10 mouse cellular contexts compared by ENCODE assay signal in genomic region chr11:45103498-45104336, GRCm38 (mm10).
DNase-seq lines count a peak whose midpoint lies in the region; ATAC-seq lines count a peak whose summit lies in the region.
"Had no signal": no experiment of that assay in that cellular context is flagged by ENCODE, and none has a peak within 500 bp of the region (broad histone marks: within the 10 kb centered on the region; RNA-seq: fewer than 3 reads in every experiment).

No protein-coding gene starts in this region.

- H3K9ac ChIP-seq in neural tube, embryonic 13.5 days: no peak overlapping the region
- H3K9ac ChIP-seq: liver, embryonic 15.5 days; stomach, embryonic 15.5 days had no signal

- no peak overlapping the region for H3K27ac ChIP-seq in neural tube, embryonic 13.5 days (replicated peaks)
- H3K27ac ChIP-seq in forebrain, embryonic 10.5 days: peak overlapping the region; percentile 56
- H3K27ac ChIP-seq: liver, embryonic 15.5 days; stomach, embryonic 15.5 days had no signal

- ATAC-seq in neural tube, embryonic 13.5 days (ENCODE audit: low read depth): peak; percentile 36; the same call in 1 of the 2 replicates

- H3K4me2 ChIP-seq in neural tube, embryonic 13.5 days: no peak overlapping the region
- H3K4me2 ChIP-seq: liver, embryonic 15.5 days; stomach, embryonic 15.5 days had no signal

- DNase-seq in neural tube, embryonic 10.5 days (ENCODE audit: extremely low spot score, low spot score): no peak
- DNase-seq in forebrain, embryonic 10.5 days (ENCODE audit: extremely low spot score, low spot score): peak; percentile 38
- peak; percentile 25 to 26 for DNase-seq in heart, postnatal 36 days
- DNase-seq in left cerebral cortex, adult 18-20 months (ENCODE audit: low spot score in 2 of 2): peak; percentile 2 to 9
- DNase-seq in ovary, postnatal 14 days (ENCODE audit: low spot score): peak; percentile 21
- no peak for DNase-seq in spleen, postnatal 14 days (ENCODE audit: low spot score in 2 of 2)
- DNase-seq in thymus, postnatal 36 days: no peak

- no peaks in the 10 kb centered on the region for H3K36me3 ChIP-seq in neural tube, embryonic 13.5 days
- H3K36me3 ChIP-seq in forebrain, embryonic 10.5 days (replicated peaks): no peaks in the 10 kb centered on the region
- H3K36me3 ChIP-seq: liver, embryonic 15.5 days; stomach, embryonic 15.5 days had no signal

- no peak overlapping the region for H3K4me3 ChIP-seq in neural tube, embryonic 13.5 days
- no peak overlapping the region for H3K4me3 ChIP-seq in forebrain, embryonic 10.5 days
- H3K4me3 ChIP-seq: liver, embryonic 15.5 days; stomach, embryonic 15.5 days had no signal

- no peaks in the 10 kb centered on the region for H3K4me1 ChIP-seq in neural tube, embryonic 13.5 days (replicated peaks)
- H3K4me1 ChIP-seq in forebrain, embryonic 10.5 days: peaks cover 11% of the 10 kb centered on the region
- H3K4me1 ChIP-seq: liver, embryonic 15.5 days; stomach, embryonic 15.5 days had no signal

- 59% methylated on average over 12 of the region's 12 CpGs for WGBS in neural tube, embryonic 13.5 days
- WGBS in forebrain, embryonic 10.5 days: 45% methylated on average over 12 of the region's 12 CpGs

- no peaks in the 10 kb centered on the region for H3K27me3 ChIP-seq in neural tube, embryonic 13.5 days
- no peaks in the 10 kb centered on the region for H3K27me3 ChIP-seq in forebrain, embryonic 10.5 days (ENCODE audit: poor library complexity, severe bottlenecking)
- H3K27me3 ChIP-seq: liver, embryonic 15.5 days; stomach, embryonic 15.5 days had no signal

- H3K9me3 ChIP-seq in neural tube, embryonic 13.5 days: no peaks in the 10 kb centered on the region
- H3K9me3 ChIP-seq in forebrain, embryonic 10.5 days: no peaks in the 10 kb centered on the region
- H3K9me3 ChIP-seq: liver, embryonic 15.5 days; stomach, embryonic 15.5 days had no signal

- intact Hi-C loops in heart, postnatal 36 days (cut with DNase I): no loop called here

Comparison
In these comparisons a context has a peak if more than half of its experiments do, and no peak if none do; other contexts are left out.
1. DNase-seq: peak in forebrain, embryonic 10.5 days (single experiment), heart, postnatal 36 days (2 of 2), left cerebral cortex, adult 18-20 months (2 of 2) and ovary, postnatal 14 days (single experiment); none in neural tube, embryonic 10.5 days (single experiment), spleen, postnatal 14 days (0 of 2) and thymus, postnatal 36 days (0 of 2).